Mouse (Mus musculus) C2C12 (cell line): ENCODE results near the gene 1700123O20Rik. TPM values are rescaled to one million over a fixed set of nuclear protein-coding genes. Genes with fewer than 3 reads are reported as not detected.

Source experiments
- H3K27me3 ChIP-seq: one replicate; pipeline ENCODE4 v1.6.1; 2011; ENCODE audit not compliant: control insufficient read depth, insufficient read depth, insufficient read length
- H3K36me3 ChIP-seq: one replicate; pipeline ENCODE4 v1.6.1; 2011; ENCODE audit not compliant: control insufficient read depth, insufficient read depth
- H3K4me3 ChIP-seq: one replicate; pipeline ENCODE4 v1.5.1; 2011; ENCODE audit warnings: mild to moderate bottlenecking, control low read depth; ENCODE audit not compliant: poor library complexity, insufficient read depth, severe bottlenecking
- H3K79me2 ChIP-seq: one replicate; pipeline ENCODE4 v1.6.1; 2011; ENCODE audit not compliant: control insufficient read depth, insufficient read depth
- H3K79me3 ChIP-seq: one replicate; pipeline ENCODE4 v1.6.1; 2011; ENCODE audit warnings: low read depth, control low read depth
- H3ac ChIP-seq: one replicate; pipeline ENCODE3; 2011; ENCODE audit warnings: low read depth; ENCODE audit not compliant: control insufficient read depth, insufficient read length
- CEBPB ChIP-seq: IDR thresholded peaks from one replicate; pipeline ENCODE4 v1.6.1; 2011; ENCODE audit warnings: low read depth, mild to moderate bottlenecking, control low read depth, moderate library complexity
- CTCF ChIP-seq: IDR thresholded peaks from one replicate; pipeline ENCODE4 v1.5.1; 2011; ENCODE audit not compliant: control insufficient read depth, insufficient read depth, insufficient read length
- FOSL1 ChIP-seq: IDR thresholded peaks from one replicate; pipeline ENCODE4 v1.8.0; 2011; ENCODE audit warnings: mild to moderate bottlenecking, low read length; ENCODE audit not compliant: poor library complexity, insufficient read depth, severe bottlenecking
- MAX ChIP-seq: IDR thresholded peaks from one replicate; pipeline ENCODE4 v1.6.1; 2011; ENCODE audit warnings: mild to moderate bottlenecking, control low read depth
- MYOD1 ChIP-seq: IDR thresholded peaks from one replicate; pipeline ENCODE4 v1.6.1; 2011; ENCODE audit warnings: low read depth; ENCODE audit not compliant: control insufficient read depth, insufficient read length
- MYOG ChIP-seq: IDR thresholded peaks from one replicate; pipeline ENCODE4 v1.6.1; 2011; ENCODE audit not compliant: control insufficient read depth, insufficient read length; ENCODE audit errors: extremely low read depth
- USF1 ChIP-seq: IDR thresholded peaks from one replicate; pipeline ENCODE4 v1.6.1; 2011; ENCODE audit warnings: low read depth, mild to moderate bottlenecking, control low read depth, moderate library complexity
- polyA plus RNA-seq: library from polyadenylated mRNA; unstranded; fragments of >200 nt; fragmentation: generic; extraction: Trizol; gene quantifications from one replicate; pipeline ENCODE4 v1.2.1, GENCODE M21; 2012; ENCODE audit warnings: missing spikeins

1700123O20Rik gene
- polyA plus RNA-seq, 1 experiment: 40.0 TPM

DNA sequence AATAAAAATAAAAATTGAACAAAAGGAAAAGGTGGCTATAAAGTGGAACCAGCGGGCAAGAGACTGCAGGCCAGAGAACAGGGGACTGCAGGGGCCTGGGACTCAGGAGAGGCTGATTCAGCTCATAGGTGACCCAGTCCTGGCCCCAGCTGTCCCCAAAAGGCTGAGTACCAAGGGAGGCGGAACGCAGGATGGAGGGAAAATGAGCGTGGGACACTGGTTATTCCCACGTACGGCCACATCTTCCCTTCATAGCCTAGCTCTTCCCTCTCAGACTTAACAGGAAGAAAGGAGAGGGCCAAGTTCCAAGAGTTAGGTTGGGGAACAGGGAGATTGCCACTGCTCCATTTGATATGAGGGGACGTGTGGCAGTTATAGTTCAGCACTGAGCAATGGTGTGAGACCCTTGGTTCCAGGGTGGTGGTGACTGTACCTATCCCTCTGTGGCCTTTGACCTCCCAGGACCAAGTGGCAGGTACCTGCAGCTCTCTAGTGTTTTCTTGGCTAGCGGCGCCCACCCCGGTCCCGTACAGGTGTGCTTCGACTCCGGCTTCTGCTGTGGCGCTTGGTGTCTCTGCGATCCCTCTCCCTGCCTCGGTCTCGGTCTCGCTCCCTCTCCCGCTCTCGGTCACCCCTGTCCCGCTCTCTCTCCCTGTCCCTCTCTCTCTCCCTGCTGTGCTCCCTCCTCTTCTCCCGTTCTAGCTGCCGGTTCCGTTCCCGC lies 43.6 kb upstream of the 1700123O20Rik start:
- H3K79me2 ChIP-seq: peaks cover 2% of the 10 kb centered on the region
- H3K79me3 ChIP-seq: no peaks in the 10 kb centered on the region
- no peak overlapping the region for H3ac ChIP-seq
- H3K4me3 ChIP-seq: no peak overlapping the region
- no peaks in the 10 kb centered on the region for H3K27me3 ChIP-seq
- TF ChIP-seq CTCF (no peak), FOSL1 (no peak), MYOG (no peak), USF1 (no peak), MYOD1 (no peak), MAX (no peak), CEBPB (no peak)
- H3K36me3 ChIP-seq: peaks cover 52% of the 10 kb centered on the region

DNA sequence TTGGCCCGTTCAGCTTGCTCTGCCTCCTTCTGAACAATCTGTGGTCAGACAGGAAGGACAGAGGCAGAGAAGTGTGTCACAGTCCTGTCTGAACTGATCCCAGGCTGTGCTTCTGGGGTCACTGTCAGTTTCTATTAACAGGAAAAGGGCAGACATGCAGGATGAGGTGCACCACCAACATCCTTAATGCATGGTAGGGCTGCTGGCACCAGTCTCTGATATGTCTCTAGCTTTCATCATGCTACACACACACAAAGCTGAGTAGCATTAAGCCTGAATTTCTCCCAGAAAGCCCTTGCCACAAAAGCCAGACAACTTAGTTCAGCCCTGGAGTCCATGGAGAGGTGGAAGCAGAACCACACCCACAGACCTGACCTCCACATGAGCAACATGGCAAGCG lies 43.0 kb upstream of the 1700123O20Rik start:
- Histone ChIP-seq H3ac (no peak overlapping the region), H3K79me2 (peaks cover 7% of the 10 kb centered on the region), H3K79me3 (peaks cover under 1% of the 10 kb centered on the region), H3K27me3 (no peaks in the 10 kb centered on the region), H3K36me3 (peaks cover 58% of the 10 kb centered on the region), H3K4me3 (no peak overlapping the region)
- TF ChIP-seq MYOG (no peak), USF1 (no peak), MAX (no peak), MYOD1 (no peak), CTCF (no peak), FOSL1 (no peak), CEBPB (no peak)

DNA sequence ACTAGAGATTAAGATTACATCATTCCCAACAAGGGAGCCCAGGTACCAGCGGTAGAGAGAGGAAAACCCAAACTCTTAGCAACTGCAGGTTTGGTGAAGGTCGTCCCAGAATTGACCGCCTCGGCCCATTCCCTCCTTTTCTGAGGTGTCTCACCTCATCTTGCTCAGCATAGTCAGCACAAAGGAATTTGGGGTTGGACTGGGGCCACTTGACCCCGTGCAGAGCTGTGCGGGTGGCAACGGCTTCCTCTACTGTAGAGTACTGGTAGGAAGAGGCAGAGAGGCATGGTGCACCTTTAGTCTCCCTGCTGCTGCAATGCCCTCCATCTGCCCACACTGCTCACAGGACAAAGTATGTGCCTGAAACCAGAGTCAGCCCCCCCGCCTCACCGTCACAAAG lies 41.7 kb upstream of the 1700123O20Rik start:
- peaks cover 20% of the 10 kb centered on the region for H3K79me2 ChIP-seq
- H3K79me3 ChIP-seq: peaks cover 10% of the 10 kb centered on the region
- TF ChIP-seq MAX (no peak), USF1 (no peak), MYOD1 (no peak), CTCF (no peak), FOSL1 (no peak), MYOG (no peak), CEBPB (no peak)
- H3K4me3 ChIP-seq: no peak overlapping the region
- H3K27me3 ChIP-seq: no peaks in the 10 kb centered on the region
- H3ac ChIP-seq: no peak overlapping the region
- H3K36me3 ChIP-seq: peaks cover 71% of the 10 kb centered on the region

DNA sequence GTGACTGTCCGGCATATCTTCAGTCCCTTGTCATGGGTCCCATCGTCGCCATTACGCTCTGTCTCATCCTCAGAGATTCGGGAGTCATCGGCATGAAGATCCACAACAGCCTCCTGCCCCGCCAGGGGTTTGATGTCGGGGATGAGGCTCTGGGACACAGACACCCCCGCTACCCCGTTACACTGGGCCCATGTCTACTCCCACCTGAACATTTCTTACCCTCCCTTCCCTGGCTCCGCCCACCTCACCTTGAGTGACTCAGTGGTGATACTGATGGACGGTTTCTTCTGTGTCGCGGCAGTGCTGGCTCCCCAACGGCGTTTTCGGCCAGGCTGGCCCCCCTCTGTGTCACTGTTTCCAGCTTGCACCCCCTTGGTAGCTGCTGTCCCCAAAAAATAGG lies 39.6 kb upstream of the 1700123O20Rik start:
- Histone ChIP-seq H3K79me2 (peaks cover 41% of the 10 kb centered on the region), H3K36me3 (peaks cover 89% of the 10 kb centered on the region), H3K27me3 (no peaks in the 10 kb centered on the region), H3K79me3 (peaks cover 20% of the 10 kb centered on the region), H3ac (no peak overlapping the region), H3K4me3 (no peak overlapping the region)
- TF ChIP-seq CEBPB (no peak), USF1 (no peak), CTCF (no peak), MYOD1 (no peak), MYOG (no peak), MAX (no peak), FOSL1 (no peak)

DNA sequence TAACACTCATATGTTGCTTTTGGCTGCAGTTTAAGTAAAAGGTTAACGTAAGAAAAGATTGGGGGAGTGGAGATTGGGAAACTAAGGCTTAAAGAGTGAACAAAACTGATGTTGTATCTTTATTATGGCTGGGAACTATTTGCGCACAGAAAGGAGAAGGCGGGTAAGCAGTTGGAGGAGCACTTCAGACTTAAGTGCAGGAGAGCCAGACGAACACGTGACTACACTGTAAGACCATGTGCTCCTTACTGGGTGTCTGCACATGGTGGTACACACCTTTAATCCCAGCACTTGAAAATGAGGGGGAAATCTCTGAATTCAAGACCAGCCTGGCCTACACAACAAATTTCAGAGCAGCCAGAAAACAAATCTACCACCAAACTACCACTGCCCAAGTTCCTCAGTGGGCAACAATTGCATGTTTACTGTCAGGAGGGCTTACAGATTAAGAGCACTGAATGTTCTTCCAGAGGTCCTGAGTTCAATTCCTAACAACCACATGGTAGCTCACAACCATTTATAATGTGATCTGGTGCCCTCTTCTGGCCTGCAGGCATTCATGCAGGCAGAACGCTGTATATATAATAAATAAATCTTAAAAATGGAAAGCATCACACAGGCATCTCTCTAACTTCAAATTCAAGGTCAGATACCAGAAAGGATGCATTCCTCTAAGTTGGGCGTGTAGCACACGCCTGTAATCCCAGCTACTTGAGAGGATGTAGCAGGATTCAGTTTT lies 38.9 kb upstream of the 1700123O20Rik start:
- peaks cover 25% of the 10 kb centered on the region for H3K79me3 ChIP-seq
- H3K27me3 ChIP-seq: no peaks in the 10 kb centered on the region
- H3ac ChIP-seq: no peak overlapping the region
- H3K36me3 ChIP-seq: peaks cover 95% of the 10 kb centered on the region
- H3K4me3 ChIP-seq: no peak overlapping the region
- H3K79me2 ChIP-seq: peaks cover 47% of the 10 kb centered on the region
- TF ChIP-seq CEBPB (no peak), MAX (no peak), USF1 (no peak), CTCF (no peak), MYOG (no peak), FOSL1 (no peak)

DNA sequence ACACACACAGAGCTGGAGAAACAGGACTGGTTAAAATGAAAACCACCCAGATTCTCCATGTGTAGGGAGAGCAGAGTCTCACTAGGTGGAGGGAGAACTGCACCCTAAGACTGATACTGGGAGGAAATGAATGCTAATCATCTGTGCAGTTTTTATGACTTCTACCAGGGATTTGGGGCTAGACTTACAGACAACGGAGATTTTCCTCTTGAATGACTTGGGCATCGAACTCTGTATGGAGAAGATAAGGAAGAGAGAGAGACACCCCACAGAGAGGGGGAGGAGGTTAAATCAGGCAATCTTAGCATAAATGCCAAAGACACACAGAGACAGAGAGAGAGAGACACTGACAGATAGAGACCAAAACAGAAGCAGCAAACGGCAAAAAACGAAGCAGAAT lies 38.1 kb upstream of the 1700123O20Rik start:
- Histone ChIP-seq H3K4me3 (no peak overlapping the region), H3K27me3 (no peaks in the 10 kb centered on the region), H3K36me3 (peaks cover 90% of the 10 kb centered on the region), H3ac (no peak overlapping the region), H3K79me2 (peaks cover 55% of the 10 kb centered on the region), H3K79me3 (peaks cover 33% of the 10 kb centered on the region)
- TF ChIP-seq CEBPB (no peak), MYOG (no peak), MAX (no peak), MYOD1 (no peak), USF1 (no peak), CTCF (no peak), FOSL1 (no peak)
